Mouse (Mus musculus) kidney, adult 9 months (tissue): ENCODE results near the gene Smg9.
A peak's percentile ranks its signal among the peaks of the same experiment; 100 is the strongest.
"Not testable (repeated sequence)": the region's sequence is repeated elsewhere in the genome, so short reads cannot be mapped to it uniquely, and the experiment has no call there.

Source experiments
- DNase-seq: peaks from one replicate; pipeline ENCODE4 v3.0.0; 2022

Smg9 gene

DNA sequence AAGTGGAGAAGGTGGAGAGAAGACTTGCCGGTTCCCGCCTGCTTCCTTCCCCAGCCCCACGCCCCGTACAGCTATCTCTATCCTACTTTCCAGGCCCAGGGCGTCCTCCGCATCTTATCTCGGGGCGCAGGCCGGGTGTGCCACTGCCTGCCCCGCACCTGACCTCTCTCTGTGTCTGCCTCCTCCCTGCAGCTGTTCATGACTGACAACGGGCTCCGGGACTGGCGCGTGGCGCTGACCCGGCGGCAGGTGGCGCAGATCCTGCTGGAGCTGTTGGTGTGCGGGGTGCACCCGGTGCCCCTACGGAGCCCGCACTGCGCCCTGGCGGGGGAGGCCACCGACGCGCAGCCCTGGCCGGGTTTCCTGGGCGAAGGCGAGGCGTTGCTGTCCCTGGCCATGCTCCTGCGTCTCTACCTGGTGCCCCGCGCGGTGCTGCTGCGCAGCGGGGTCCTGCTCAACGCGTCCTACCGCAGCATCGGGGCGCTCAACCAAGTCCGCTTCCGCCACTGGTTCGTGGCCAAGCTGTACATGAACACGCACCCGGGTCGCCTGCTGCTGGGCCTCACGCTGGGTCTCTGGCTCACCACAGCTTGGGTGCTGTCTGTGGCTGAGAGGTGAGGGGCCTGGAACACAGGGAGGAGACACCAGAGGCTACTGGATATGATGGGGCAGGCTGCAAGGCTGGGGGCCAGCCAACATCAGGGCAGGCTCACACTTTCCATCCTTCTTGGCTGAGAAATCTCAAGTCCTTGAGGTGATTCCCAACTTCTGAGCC, 22.1 kb upstream of the Smg9 start:
- no peak for DNase-seq

DNA sequence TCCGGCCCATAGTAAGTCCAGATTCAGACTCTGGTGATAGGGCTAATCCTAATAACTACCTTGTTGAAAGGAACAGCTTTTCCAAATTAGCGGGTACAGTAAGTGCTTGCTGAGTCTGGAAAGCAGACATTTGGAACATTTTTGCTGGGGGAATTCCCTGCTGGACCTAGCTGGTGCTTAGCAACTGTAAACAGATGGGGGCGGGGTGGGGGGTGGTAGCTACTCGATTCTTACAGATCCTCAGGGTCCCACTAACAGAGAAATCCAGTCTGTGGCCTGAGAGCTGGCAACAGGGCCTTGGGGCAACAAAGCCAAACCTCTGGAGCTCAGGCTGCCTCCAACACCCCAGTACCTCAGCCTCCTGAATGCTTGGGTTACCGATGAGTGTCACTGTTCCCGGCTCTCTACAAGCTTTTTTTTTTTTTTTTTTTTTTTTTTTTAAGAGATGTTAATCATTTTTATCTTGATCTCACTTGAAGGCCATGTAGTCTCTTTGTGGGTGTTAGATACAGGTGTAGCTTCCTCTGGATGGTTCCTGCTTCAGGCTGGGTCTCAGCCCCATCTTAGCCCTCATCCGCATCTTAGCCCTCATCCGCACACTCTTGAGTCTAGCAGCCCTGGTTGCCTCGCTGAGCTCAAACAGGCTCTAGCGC, 21.2 kb upstream of the Smg9 start:
- DNase-seq = no peak

DNA sequence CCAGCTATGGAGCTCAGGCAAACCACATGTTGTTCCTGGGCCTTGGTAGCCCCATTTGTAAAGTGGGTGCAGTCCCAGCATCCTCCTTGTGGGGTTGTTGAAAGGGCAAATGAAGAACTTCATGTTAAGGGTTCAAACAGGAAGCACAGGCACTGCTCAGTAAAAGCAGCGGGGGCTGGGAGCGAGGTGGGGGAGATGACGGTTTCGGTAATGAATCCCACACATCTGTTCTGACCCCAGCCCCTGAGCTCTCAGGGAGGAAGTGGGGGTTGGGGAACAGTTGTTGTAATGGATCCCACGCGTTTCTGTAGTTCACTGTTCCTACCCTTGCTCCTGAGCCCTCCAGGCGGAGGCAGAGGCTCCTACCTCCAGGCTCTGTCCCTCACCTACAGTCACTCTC, 19.5 kb upstream of the Smg9 start:
- no peak for DNase-seq

DNA sequence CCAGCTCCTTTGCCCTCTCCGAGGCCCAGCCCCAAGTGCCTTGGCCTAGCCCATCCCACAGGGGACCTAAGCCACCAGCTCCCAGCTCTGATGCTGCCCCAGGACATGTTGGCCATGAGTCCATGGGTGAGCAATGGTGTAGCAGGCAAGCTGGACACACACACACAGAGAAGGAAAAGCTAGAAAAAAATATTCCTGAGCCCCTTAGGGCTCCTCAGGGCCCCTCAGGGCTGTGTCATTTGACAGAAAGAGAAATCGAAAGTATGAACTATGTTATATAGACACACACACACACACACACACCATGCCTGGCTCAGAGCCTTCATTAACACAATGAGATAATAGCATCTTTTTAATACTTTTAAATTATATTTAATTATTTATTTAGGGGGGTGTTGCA, 19.0 kb upstream of the Smg9 start:
- DNase-seq = no peak

DNA sequence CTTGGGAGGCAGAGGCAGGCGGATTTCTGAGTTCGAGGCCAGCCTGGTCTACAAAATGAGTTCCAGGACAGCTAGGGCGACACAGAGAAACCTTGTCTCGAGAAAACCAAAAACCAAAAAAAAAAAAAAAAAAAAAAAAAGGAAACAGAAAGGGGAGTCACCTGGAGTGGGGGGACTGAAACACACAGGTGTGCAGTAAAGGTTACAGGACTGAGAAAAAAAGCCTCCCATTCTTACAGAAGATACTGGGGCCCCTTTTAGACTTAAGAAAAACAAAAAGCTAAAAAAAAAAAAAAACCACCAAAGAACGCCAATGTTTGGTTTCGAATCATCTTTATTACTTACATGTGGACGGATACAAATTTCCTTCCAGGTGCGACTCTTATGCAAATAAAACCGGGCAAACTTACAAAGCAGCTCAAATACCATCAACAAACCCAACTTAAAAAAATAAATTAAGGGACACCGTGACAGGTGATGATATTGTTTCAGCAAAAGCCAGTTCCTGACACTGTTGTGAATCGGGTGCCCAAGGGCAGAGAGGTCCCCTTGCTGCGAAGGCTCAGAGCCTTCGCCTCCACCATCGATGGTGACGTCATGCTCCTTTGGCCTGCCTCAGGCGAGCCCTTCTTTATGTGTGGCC, 16.6 kb upstream of the Smg9 start:
- DNase-seq = no peak

DNA sequence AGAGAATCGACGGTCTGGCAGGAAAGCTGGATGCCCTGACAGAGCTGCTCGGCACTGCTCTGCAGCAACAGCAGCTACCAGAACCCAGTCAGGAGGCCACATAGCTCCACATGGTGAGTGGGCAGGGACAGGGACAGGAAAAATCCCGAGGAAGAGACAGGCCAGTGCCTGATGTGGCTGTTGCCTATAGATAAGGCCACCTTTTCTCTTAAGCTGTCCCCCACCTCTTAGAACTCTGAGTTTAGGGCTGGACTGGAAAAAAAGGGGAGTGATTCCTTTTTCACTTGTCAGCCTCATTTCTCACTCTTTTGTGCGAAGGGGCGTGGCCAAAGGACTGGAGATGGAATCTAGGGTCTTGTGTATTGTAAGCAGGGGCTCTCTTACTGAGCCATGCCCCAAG, 15.3 kb upstream of the Smg9 start:
- DNase-seq = no peak

DNA sequence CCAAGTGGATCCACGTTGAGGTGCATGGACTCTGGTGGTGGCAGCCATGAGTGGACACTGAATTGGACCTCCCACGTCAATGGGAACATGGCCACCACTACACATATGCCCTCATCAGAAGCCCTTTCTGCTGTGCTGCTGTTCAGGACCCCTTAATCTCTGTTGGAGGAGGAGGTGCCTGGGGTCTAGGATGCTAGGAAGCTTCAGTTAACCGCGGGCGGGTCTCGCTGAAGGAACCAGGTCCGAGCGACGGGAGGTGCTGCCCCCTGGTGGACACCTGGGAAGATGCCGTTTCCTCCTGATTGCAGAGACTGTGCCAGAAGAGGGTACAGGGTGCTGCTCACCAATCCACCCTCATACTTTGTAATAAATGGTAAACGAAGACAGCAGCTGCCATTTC, 14.6 kb upstream of the Smg9 start:
- peak; percentile 52 for DNase-seq

DNA sequence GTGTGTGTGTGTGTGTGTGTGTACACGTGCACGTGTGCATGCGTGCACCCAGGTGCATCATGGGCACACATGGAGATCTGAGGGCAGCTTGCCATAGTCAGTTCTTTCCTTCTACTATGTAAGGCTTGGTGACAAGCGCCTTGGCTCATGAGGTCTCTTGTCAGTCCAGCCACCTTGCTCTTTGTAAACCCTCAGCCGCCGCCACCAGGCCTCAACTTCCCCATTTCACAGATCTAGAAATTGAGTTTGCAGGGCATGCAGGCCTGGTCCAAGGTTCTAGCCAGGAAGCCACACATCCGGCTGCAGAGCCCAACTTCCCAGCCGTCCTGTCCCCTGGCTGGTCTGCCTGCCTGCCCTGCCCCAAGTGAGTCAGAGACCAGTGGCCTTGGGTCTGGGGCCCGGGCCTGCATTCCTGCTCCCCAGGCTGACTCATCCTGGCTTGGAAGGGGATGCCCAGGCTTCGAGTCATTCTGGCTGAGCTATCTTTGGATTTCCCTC, 12.3 kb upstream of the Smg9 start:
- no peak for DNase-seq

DNA sequence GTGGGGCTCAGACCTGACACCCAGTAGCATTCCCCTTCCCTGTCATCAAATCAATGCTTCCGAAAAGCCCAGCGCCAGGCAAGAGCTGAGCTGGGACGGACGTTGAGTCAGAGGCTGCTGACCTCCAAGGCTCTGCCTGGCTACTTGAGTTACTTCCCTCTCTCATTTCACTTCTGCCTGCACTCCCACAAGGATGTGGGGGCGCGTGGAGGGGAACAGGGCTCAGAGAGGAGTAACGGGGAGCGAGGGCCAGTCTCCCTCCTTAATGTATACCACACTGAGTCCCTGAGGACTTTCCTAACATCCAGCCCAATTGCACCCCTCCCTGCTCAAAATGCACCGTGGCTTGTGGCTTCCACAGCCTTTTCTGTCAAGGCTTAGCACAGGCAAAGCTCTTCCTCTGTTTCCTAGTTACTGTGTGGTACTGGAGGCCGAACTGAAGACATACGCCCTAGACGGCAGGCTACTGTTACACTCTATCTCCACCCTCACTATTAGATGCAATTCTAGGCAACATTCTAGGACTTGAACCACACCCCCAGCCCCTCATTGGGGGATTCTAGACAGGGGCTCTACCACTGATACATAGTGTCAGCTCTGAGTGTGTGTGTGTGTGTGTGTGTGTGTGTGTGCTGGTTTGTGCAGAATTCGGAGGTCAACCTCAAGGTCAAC, 9.8 kb upstream of the Smg9 start:
- DNase-seq = no peak

DNA sequence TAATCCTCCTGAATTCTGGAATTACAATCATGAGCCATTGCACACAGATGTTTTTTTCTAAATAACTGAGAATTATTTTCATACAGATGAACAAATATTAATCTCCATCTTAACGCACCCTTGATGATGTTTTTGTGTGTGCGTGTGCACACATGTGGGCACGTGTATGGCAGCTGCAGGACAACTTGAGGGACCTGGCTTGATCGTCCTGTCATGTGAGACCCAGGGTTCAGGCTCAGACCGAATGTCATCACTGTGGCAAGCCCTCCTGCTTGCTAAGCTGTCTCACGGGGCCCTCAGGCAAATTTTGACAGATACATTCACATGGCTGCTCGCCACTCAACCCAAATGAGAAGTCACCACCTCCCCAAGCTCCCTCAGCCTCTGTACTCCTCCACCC, 8.9 kb upstream of the Smg9 start:
- DNase-seq = no peak

DNA sequence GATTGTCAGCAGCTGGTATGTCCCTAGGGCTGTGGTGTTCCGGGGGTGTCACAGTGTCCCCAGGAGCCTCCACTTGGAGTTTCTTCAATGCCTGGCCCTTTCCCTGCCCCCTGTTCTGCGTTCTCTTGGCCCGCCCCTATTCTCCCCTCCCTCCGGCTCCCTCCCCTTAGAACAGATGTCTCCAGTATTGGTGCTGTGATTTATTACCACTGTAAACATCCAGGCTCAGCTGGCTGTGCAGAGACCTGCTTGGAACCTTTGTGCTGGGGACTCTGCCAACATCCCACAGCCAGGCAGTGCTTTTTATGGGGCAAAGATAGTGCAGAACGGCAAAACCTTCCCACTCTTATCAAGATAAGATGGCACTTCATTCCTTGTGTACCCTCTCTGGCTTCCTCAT, 8.3 kb upstream of the Smg9 start:
- no peak for DNase-seq

DNA sequence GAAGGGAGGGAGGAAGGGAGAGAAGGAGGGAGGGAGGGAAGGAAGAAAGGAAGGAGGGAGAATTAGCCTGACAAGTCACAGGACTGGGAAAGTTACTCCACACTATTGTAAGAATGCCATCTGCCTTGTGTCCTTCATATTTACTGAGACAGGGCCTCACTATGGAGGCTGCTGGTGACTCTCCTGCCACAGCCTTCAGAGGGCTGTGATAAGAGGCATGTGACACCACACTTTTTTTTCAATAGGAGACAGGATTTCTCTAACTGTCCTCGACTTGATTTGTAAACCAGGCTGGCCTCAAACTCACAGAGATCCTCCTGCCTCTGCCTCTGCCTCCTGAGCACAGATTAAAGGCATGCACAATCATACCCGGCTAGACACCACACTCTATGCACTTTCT, 7.7 kb upstream of the Smg9 start:
- DNase-seq = no peak

DNA sequence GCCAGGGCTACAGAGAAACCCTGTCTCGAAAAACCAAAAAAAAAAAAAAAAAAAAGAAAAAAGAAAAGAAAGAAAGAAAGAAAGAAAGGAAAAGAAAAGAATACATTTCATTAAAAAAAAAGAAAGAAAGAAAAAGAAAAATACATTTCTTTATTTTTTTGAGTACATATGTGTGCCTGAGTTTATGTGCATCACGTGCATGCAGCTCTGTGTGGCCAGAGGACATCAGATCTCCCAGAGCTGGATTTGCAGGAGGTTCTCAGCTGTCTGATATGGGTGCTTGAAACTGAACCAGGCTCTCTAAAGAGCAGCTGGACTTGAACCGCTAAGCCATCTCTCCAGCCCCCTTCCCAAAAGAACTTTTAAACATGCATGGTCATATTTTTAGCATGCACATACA, 5.4 kb upstream of the Smg9 start:
- no peak for DNase-seq

DNA sequence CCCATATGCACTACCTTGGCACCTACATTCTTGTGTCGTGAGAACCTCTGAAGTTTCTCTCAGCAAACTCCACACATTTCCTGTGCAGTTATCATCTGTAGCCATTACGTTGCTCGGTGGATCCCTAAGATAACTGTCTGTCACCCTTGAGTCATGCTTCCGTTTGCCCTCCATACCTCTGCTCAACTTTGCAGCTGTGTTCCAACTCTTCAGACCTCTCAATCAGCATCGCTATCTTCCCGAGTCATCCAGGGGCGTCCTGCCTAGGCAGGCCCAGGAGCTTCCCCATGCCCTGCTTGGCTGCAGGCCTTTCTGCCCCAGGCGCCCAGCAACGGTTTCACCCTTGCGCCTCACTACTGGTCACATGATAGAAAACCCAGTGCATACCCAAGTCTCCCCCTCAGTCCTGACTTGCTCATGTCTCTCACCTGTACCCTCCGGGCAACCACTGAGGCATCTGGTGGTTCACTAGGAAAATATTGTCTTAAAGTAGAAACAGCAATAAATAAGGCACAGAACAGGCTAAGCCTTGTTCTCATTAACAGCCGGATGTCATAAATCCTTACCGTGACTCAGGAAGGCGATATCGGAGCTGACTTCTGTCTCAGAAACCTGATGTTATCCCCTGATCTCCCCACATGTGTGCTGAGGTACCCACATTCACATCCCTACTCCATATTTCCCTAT, 4.8 kb upstream of the Smg9 start:
- no peak for DNase-seq

DNA sequence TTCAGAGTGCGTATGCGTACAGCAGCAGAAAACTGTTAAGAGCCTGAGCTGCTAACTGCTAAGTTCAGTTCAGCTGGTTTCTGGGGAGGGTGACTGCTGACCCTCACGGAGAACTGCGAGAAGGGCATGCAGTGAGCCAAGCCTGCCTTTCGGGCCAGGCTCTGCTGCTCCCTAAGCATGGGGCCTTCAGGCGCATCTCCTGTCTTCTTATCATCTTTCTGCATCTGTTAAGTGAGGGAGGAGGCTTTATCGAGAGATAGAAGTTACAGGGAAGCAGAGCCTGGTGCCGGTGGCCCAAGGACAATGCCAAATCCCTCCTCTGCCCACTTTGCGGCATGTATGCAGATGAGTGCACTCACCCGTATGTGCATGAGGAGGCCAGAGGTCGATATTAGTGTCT, 2.6 kb upstream of the Smg9 start:
- no peak for DNase-seq

DNA sequence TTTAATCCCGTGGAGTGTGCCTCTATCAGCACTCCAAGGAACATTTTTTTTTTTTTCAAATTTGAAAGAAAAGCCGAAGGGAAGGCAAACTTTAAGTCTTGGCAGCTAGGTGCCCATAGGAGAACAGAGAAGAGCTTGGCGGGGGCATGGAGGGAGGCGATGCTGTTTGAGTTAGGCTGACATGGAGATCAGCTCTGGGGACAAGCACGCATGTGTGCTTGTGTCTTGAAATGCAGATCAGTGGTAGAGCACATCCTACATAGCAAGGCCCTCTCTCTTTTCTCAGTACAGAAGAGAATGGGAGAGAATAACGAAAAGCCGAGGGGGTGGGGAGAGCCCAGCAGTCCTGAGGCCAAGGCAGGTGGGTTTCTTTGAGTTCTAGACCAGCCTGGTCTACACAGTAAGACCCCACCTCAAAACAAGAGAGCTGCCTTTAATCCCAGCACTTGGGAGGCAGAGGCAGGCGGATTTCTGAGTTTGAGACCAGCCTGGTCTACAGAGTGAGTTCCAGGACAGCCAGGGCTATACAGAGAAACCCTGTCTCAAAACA, 980 bp upstream of the Smg9 start:
- no peak for DNase-seq

DNA sequence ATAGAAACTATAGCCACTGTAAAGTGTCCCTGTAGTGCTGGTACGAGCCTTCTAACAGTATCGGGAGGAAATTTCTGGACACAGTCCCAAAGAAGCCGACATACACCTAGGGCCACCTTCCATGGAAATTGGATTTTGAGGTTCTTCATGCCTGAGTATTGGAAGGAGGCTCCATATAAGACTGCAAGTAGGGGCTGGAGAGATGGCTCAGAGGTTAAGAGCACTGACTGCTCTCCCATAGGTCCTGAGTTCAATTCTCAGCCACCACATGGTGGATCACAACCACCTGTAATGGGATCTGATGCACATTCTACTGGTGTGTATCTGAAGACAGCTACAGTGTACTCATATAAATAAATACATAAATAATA, 648 bp downstream of the Smg9 start:
- DNase-seq = no peak

DNA sequence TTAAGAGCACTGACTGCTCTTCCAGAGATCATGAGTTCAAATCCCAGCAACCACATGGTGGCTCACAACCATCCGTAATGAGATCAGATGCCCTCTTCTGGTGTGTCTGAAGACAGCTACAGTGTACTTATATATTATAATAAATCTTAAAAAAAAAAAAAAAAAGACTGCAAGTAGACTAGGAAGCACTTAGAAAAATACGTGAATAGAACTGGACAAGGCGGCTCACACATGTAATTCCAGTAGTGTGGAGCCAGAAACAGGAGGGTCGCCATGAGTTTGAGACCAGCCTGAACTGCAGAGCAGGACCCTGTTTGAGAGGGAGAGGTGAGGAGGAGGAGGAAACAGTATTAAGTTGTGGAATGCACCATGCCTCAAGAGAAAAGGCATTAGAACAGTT, 1.1 kb downstream of the Smg9 start:
- not testable (repeated sequence) for DNase-seq

DNA sequence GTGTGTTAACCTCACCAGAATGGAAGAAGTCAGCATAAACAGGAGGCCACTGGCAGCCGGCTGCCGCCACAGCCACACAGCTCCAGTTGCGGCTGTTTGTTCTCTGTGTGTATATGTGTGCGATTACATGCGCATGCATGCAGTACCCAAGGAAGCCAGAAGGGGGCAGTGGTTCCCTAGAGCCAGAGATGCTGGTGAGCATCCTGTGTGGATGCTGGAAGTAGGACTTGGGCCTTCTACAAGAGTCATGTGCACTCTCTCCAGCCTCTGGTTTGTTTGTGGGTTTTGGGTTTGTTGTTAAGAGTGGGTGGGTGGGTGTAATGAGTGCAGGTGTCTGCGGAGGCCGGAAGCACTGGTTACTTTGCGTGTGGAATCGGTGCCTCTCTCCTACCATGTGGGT, 3.4 kb downstream of the Smg9 start:
- no peak for DNase-seq

DNA sequence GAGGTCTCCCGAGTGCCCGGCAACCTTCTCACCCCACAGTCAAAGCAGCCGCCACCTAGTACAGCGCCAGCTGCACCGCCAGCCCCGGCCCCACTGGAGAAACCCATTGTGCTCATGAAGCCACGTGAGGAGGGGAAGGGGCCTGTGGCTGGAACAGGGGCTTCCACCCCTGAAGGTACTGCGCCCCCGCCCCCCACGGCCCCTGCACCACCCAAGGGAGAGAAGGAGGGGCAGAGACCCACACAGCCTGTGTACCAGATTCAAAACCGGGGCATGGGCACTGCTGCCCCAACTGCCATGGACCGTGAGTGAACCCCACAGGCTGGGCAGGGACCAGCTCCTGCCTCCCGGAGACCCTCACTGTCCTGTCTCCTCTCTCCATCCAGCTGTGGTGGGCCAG, 6.2 kb downstream of the Smg9 start:
- no peak for DNase-seq

DNA sequence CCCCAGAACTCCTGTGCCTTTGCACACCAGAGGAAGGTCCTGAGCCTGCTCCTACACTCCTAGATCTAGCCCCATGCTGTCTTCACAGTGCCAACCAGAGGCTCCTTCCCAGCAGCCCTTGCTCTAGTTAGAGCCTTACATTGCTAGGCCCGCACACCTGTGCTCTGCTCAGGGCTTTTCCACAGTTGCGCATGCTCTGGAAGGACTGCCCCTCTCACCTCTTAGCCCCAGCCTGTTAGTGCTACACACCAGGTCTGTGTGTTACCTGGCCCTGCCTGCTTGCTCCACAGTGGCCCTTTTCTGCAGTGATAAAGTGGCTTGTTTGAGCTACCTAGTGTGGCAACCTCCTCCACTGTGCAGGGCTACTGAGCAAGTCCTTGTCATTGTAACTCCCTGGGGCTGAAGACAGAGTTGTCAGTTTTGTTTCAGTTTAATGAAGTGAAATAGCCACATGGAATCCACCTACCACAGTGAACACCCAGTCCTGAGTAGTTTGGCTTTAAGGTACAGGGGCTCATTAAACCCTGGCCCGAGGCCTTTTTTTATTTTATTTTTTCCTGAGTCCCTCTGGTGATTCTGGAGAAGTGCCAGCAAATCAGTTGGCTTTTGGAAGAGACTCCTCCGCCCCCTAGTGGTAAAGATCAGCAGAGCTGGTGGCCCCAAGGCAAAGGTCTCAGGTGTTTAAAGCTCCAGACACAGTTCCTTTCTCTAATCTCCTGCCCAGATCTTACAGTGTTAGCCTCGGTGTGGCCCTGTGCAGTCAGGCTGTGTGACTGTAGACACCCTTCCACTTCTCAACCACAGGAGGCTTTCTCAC, 7.3 kb downstream of the Smg9 start:
- DNase-seq = peak; percentile 87

DNA sequence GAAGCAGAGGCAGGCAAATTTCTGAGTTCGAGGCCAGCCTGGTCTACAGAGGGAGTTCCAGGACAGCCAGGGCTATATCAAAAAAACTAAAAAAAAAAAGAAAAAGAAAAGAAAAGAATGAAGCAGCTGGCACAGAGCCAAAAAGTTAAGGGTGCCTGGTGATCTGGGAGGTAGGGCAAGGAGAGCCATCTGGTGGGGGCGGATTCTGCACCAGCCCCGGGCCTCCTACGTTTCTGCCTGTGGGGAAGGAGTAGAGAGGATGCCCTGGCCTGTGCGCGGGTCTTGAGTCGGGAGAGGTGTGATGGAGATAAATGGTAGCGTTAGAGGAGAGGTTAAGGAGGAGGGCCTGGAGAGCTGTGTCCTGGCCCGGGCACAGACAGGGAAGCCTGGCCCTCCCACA, 8.8 kb downstream of the Smg9 start:
- DNase-seq = no peak
